17 mouse cellular contexts compared by ENCODE assay signal in the genomic region with DNA sequence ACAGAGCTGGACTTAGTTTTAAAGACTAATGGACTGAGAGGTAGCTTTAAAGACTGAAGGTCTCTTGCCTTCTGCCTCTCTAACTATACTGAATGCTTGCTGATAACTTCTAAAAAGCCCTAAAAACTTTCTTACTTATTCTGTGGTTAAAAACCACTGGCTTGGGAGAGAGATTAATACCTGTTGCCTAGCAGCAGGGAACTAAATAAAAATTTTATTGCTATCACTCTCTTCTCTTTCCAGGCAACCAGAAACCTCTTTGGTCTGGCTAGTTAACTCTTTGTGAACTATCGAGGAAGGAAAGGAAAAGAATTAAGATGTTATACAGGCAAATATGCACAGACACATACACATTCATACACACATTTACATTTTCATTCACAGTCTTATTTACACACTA.
"Had no signal": no experiment of that assay in that cellular context is flagged by ENCODE, and none has a peak within 500 bp of the region (broad histone marks: within the 10 kb centered on the region; RNA-seq: fewer than 3 reads in every experiment).

No protein-coding gene starts in this region.

- H3K36me3 ChIP-seq: lung, embryonic 15.5 days; midbrain, embryonic 12.5 days; neural tube, embryonic 12.5 days; stomach, embryonic 15.5 days had no signal

- DNase-seq: liver, postnatal 0 days; lung, adult 2 months; lung, postnatal 14 days; lung, postnatal 36 days; midbrain, embryonic 14.5 days; right cerebral cortex, postnatal 14 days; thymus, adult 2 months; thymus, postnatal 25 days; thymus, postnatal 4 days had no signal

- H3K27ac ChIP-seq: lung, embryonic 15.5 days; macrophage; midbrain, embryonic 12.5 days; neural tube, embryonic 12.5 days; stomach, embryonic 15.5 days; stomach, postnatal 0 days had no signal

- H3K4me1 ChIP-seq: megakaryocyte, embryonic 14.5 days; neural tube, embryonic 12.5 days; stomach, embryonic 15.5 days had no signal

- H3K4me2 ChIP-seq: lung, embryonic 15.5 days; midbrain, embryonic 12.5 days; neural tube, embryonic 12.5 days; stomach, embryonic 15.5 days had no signal

- ATAC-seq: liver, postnatal 0 days; lung, postnatal 0 days had no signal

- H3K9ac ChIP-seq: liver, postnatal 0 days; lung, embryonic 15.5 days; midbrain, embryonic 12.5 days; neural tube, embryonic 12.5 days; stomach, embryonic 15.5 days had no signal

- H3K9me3 ChIP-seq: lung, embryonic 15.5 days; stomach, embryonic 15.5 days had no signal

- H3K4me3 ChIP-seq: lung, embryonic 15.5 days; megakaryocyte, embryonic 14.5 days; midbrain, embryonic 12.5 days; neural tube, embryonic 12.5 days; stomach, embryonic 15.5 days had no signal

- H3K27me3 ChIP-seq: lung, embryonic 15.5 days; megakaryocyte, embryonic 14.5 days; midbrain, embryonic 12.5 days; neural tube, embryonic 12.5 days; stomach, embryonic 15.5 days had no signal
